Mouse (Mus musculus) liver, adult 2 months (tissue): ENCODE measurements around the gene Poglut1. TPM values are rescaled to one million over a fixed set of nuclear protein-coding genes. Genes with fewer than 3 reads are reported as not detected.
A peak's percentile ranks its signal among the peaks of the same experiment; 100 is the strongest.

Experiments
- DNase-seq: peaks from one replicate; pipeline ENCODE4 v3.0.0-alpha.2; 2011; ENCODE audit warnings: low read depth, low spot score; ENCODE audit errors: extremely low read depth
- H3K27ac ChIP-seq: fragments of 200-500 bp; replicated peaks from 2 replicates; pipeline ENCODE4 v1.5.1; 2012; ENCODE audit warnings: low read depth, mild to moderate bottlenecking, control low read depth, inconsistent platforms, low read length; ENCODE audit not compliant: insufficient read depth
- H3K27me3 ChIP-seq: fragments of 200-500 bp; 2 replicates; pipeline ENCODE4 v1.6.1; 2012; ENCODE audit warnings: mild to moderate bottlenecking, moderate library complexity, low read length, inconsistent platforms; ENCODE audit not compliant: control insufficient read depth, insufficient read depth
- H3K36me3 ChIP-seq: fragments of 200-500 bp; 2 replicates; pipeline ENCODE4 v1.6.1; 2012; ENCODE audit warnings: low read length, inconsistent platforms; ENCODE audit not compliant: control insufficient read depth, insufficient read depth
- H3K4me1 ChIP-seq: fragments of 200-500 bp; 2 replicates; pipeline ENCODE4 v1.6.1; 2011; ENCODE audit warnings: low read length; ENCODE audit not compliant: control insufficient read depth, insufficient read depth
- H3K4me3 ChIP-seq: fragments of 200-500 bp; 2 replicates; pipeline ENCODE4 v1.5.1; 2011; ENCODE audit warnings: low read depth, mild to moderate bottlenecking, control low read depth, low read length, moderate library complexity; ENCODE audit not compliant: insufficient read depth
- H3K79me2 ChIP-seq: fragments of 200-500 bp; 2 replicates; pipeline ENCODE4 v1.6.1; 2012; ENCODE audit warnings: inconsistent platforms, mild to moderate bottlenecking, low read length, moderate library complexity; ENCODE audit not compliant: control insufficient read depth, insufficient read depth
- H3K9ac ChIP-seq: fragments of 200-500 bp; 2 replicates; pipeline ENCODE4 v1.6.1; 2012; ENCODE audit warnings: low read depth, mild to moderate bottlenecking, control low read depth, inconsistent platforms, low read length
- CTCF ChIP-seq: fragments of 200-500 bp; IDR thresholded peaks from 2 replicates; pipeline ENCODE4 v1.5.1; 2011; ENCODE audit warnings: low read depth, low read length, control low read depth
- POLR2A ChIP-seq: fragments of 200-500 bp; IDR thresholded peaks from 2 replicates; pipeline ENCODE4 v1.6.1; 2011; ENCODE audit warnings: low read length, control low read depth; ENCODE audit not compliant: insufficient read depth; ENCODE audit errors: extremely low read depth
- WGBS: fragments of 180-500 bp; shearing (Covaris S2); methylation state at CpG from one replicate; pipeline ENCODE4 v1.1.7; 2018; 5-methylcytosine and 5-hydroxymethylcytosine counted together
- polyA plus RNA-seq: library from polyadenylated mRNA; depleted of rRNA; stranded (reverse); fragments of >200 nt; gene quantifications from 2 replicates; pipeline ENCODE4 v1.2.3, GENCODE M21; 2012
- total RNA-seq: library from RNA; depleted of rRNA; stranded (reverse); fragments of >200 nt; gene quantifications from 2 replicates; pipeline ENCODE4 v1.2.3, GENCODE M21; 2014

Gene Poglut1
- total and polyA plus RNA-seq, 2 experiments = 6.9 to 12.9 TPM

- Histone ChIP-seq H3K36me3 (peaks cover 77% of the 10 kb centered on the region), H3K4me3 (no peak overlapping the region), H3K79me2 (no peaks in the 10 kb centered on the region), H3K27ac (no peak overlapping the region), H3K4me1 (no peaks in the 10 kb centered on the region), H3K9ac (no peak overlapping the region), H3K27me3 (no peaks in the 10 kb centered on the region)
- no peak for DNase-seq
- TF ChIP-seq POLR2A = no peak
- no peak for TF ChIP-seq CTCF
- 86% methylated on average over 7 of the region's 7 CpGs for WGBS
These were observed 34.7 kb upstream of the Poglut1 start for GRCm38 (mm10) chr16:38584761-38585160.

- no peak for TF ChIP-seq POLR2A
- no peak for TF ChIP-seq CTCF
- H3K36me3 ChIP-seq = peaks cover 59% of the 10 kb centered on the region
These were observed 21.4 kb upstream of the Poglut1 start for GRCm38 (mm10) chr16:38571481-38571880.

GRCm38 (mm10) chr16:38568192-38568591 lies 18.1 kb upstream of the Poglut1 start:
- no peak overlapping the region for H3K9ac ChIP-seq
- TF ChIP-seq CTCF = no peak
- no peak for TF ChIP-seq POLR2A
- H3K27me3 ChIP-seq = no peaks in the 10 kb centered on the region
- DNase-seq = no peak
- H3K79me2 ChIP-seq = peaks cover 24% of the 10 kb centered on the region; the same call in 1 of the 2 replicates
- peaks cover 51% of the 10 kb centered on the region for H3K36me3 ChIP-seq
- no peaks in the 10 kb centered on the region for H3K4me1 ChIP-seq
- no peak overlapping the region for H3K27ac ChIP-seq
- 96% methylated on average over 5 of the region's 5 CpGs for WGBS
- no peak overlapping the region for H3K4me3 ChIP-seq

More at GRCm38 (mm10) chr16:38571481-38571880, 21.4 kb upstream of the Poglut1 start:
- no peak for DNase-seq
- no peak overlapping the region for H3K4me3 ChIP-seq
- H3K9ac ChIP-seq = no peak overlapping the region
- peaks cover 13% of the 10 kb centered on the region; the same call in 1 of the 2 replicates for H3K79me2 ChIP-seq
- H3K4me1 ChIP-seq = no peaks in the 10 kb centered on the region
- no peak overlapping the region for H3K27ac ChIP-seq
- no peaks in the 10 kb centered on the region for H3K27me3 ChIP-seq
- WGBS = 88% methylated on average over 3 of the region's 3 CpGs

DNA sequence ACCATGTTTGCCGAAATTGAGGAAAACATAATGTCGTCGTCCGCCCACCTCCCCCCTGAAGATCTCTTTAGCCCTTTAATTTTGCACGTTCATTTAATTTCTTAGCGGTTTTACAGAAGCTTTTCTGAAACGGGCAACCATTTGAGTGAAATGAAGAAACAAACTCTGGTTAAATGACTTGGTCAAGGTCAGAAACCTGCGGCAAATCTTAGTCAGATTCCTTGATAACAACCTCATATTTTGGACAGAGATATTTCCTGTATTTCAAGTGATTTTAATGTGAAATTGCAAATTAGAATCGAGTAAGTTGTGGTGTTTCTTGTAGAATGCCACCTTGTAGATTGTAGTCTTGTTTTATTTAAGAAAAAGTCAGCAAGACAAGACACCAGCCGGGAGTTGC lies 13.5 kb upstream of the Poglut1 start:
- H3K79me2 ChIP-seq = peaks cover 18% of the 10 kb centered on the region; the same call in 1 of the 2 replicates

GRCm38 (mm10) chr16:38562968-38563327 lies 12.9 kb upstream of the Poglut1 start:
- under 1% methylated on average over 25 of the region's 25 CpGs for WGBS

More for the DNA sequence above, 13.5 kb upstream of the Poglut1 start:
- Histone ChIP-seq H3K9ac (peak overlapping the region; percentile 32; the same call in 1 of the 2 replicates), H3K27ac (no peak overlapping the region), H3K4me3 (peak overlapping the region; percentile 98), H3K4me1 (no peaks in the 10 kb centered on the region), H3K27me3 (0 out of 2 replicates have a peak, but pooled peaks cover 2% of the 10 kb centered on the region), H3K36me3 (peaks cover 21% of the 10 kb centered on the region)
- TF ChIP-seq CTCF (no peak), POLR2A (no peak)
- DNase-seq = peak; percentile 10
- 8% methylated on average over 10 of the region's 10 CpGs for WGBS

More at GRCm38 (mm10) chr16:38562968-38563327, 12.9 kb upstream of the Poglut1 start:
- 0 out of 2 replicates have a peak, but pooled peaks cover 2% of the 10 kb centered on the region for H3K27me3 ChIP-seq
- H3K79me2 ChIP-seq = peaks cover 15% of the 10 kb centered on the region; the same call in 1 of the 2 replicates
- H3K27ac ChIP-seq = peak overlapping the region; percentile 76
- peak; percentile 19 for DNase-seq
- H3K4me1 ChIP-seq = no peaks in the 10 kb centered on the region
- peaks cover 16% of the 10 kb centered on the region for H3K36me3 ChIP-seq
- H3K4me3 ChIP-seq = peak overlapping the region; percentile 98
- peak overlapping the region; percentile 88 for H3K9ac ChIP-seq
- TF ChIP-seq POLR2A (no peak), CTCF (no peak)
